Mouse (Mus musculus) cerebral cortex, adult 2 months (tissue): ENCODE data around the gene Gm20388.

ENCODE experiments used
- WGBS: fragments of 180-500 bp; shearing (Covaris S2); methylation state at CpG from one replicate; pipeline ENCODE4 v1.1.7; 2018; 5-methylcytosine and 5-hydroxymethylcytosine counted together

Gm20388 gene

DNA sequence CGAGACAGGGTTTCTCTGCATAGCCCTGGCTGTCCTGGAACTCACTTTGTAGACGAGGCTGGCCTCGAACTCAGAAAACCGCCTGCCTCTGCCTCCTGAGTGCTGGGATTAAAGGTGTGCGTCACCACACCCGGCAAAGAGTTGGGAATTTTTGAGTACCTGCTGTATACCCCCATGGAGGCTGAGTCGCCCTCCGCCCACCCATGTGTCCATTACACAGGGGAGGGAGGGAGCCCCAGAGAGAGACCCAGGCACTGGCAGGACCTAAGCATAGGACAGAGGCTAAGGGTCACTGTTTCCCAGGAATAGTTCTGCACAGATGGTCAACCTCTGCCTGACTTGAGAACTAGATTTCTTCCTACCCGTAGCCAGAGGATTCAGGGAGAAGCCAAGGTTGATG lies 596.6 kb downstream of the Gm20388 start:
- 94% methylated on average over 9 of the region's 9 CpGs for WGBS

DNA sequence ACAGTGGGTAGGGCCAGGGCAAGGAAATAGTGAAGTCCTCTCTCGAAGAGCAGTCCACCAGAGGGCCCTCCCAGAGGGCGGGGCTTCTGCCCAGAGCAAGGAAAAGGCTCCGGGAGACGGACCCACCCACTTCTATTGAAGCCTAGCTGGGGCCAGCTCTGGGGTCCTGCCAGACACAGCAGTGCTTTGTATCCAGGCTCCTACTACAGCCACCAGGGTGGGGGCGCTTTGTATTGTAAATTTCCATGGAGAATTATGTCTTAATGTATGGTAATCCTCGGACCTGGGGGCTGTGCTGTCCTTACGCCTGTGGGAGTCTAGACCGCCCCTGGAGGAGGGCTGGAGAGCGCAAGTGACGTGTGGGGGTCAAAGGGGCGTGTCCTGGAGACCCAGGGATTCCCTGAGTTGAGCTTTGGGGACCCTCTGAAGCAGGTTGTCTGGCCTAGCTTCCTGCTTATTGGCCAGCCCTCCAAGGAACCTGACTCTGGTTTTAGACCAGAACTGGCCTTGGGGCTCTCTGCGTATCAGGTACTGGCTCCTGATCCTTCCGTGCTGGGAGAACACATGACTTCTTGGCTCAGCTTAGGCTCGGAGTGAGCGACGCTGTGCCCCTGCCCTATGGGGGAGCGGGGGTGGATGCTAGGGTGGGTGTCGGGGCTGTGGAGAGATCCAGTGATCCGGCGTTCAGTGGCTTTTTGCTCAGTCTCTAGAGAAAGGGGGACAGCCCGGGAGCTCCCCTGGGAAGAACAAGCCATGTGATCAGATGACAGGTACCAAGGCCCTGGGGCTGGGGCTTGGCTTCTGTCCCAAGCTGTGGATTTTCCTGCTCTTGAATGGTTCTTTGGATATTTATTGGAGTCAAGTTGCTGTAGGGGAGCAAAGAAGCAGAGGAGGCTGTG lies 598.7 kb downstream of the Gm20388 start:
- 35% methylated on average over 21 of the region's 21 CpGs for WGBS

DNA sequence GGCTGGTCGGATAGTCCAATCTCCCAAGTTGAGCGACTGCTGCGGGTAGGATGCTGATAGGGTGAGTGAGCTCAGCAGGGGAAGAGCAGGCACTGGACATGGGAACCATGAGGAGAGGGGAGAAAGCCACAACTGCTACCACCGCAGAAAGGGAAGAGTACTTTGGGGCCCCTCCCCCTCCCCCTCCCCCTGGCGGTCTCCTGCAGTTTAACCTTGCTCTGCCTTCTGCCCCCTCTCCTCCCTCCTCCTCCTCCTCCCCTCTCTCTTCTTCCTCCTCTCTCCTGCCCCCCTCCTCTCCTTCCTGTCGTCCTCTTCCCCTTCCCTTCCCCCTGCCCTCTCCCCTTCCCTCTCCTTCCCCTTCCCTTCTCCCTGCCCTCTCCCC lies 599.4 kb downstream of the Gm20388 start:
- 31% methylated on average over 6 of the region's 6 CpGs for WGBS

DNA sequence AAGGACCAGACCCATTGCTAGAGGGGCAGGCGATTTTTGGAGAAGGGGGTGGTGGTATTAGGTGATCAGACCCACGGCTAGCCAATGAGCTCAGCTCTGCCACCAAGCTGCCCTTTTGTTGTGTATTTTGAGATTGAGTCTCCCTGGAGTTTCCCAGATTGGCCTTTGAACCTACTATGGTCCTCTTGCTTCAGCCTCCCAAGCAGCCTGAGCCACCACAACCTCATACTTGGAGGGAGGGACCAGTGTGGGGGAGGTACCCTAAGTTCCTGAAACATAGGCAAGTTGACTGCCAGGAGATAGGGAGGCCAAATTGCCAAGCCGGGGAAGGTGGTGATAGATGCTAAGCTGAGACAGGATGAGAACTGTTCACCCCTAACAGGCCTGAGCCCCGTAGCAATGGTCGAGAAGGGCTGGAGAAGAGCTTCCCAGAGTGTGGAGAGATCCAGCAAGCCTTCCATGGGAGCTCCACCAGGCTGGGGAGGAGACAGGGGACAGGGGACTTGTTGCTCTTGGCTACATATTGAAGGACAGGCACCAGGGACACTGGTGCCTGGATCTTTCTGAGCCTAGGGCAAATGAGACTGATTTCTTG lies 600.3 kb downstream of the Gm20388 start:
- 79% methylated on average over 5 of the region's 5 CpGs for WGBS

DNA sequence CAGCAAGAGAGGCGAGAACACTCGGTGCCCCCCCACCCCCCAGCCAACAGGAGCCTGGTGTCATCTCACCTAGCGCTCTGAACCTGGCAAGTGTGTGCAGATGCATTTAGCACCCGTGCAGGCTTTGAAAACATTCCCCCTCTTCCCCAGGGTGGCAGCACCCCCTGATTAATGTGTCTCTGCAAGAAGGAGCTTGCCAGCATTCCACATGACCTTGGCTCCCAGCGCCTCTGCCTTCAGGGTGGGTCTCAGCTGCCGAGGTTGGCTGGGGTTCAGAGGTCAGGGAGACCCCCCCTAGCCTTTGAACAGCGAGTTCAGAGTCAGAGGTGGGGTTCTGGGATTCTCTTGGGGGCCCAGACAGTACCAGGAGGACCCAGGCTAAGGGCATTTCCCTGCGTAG lies 601.1 kb downstream of the Gm20388 start:
- 62% methylated on average over 8 of the region's 8 CpGs for WGBS

DNA sequence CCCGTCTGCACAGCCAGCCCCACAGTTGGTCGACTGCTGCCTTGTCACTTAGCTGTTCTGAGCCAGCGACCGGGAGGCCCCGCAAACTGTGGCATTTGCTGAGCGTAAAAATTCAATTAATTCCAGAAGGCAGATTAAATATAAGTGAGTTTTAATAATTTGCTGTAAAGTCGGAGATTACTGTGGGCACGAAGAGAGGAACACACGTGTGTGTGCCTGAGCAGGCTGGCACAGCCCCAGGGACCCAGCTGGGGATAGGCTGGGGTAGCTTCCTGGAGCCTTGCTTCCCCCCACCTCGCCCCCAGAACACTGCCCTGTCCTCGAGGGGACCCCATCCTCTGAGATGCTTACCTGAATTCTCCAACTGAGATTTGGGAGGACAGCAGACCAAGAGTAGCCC lies 601.7 kb downstream of the Gm20388 start:
- 63% methylated on average over 11 of the region's 11 CpGs for WGBS

DNA sequence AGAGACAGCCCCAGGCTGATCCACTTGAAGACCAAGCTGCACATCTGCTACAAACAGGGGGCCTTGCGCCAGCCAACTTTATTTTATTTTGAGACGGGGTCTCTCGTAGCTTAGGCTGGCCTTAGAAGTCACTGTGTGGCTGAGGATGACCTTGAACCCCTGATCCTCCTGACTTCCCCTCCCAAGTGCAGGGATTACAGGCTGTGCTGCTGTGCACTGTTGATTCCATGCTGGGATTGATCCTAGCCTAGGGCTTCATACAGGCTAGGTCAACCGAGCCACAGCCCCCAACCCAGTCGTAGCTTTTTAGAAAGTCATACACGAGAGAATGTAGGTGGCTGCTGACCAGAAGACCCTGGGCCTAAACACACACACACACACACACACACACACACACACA lies 602.5 kb downstream of the Gm20388 start:
- 89% methylated on average over 6 of the region's 6 CpGs for WGBS

DNA sequence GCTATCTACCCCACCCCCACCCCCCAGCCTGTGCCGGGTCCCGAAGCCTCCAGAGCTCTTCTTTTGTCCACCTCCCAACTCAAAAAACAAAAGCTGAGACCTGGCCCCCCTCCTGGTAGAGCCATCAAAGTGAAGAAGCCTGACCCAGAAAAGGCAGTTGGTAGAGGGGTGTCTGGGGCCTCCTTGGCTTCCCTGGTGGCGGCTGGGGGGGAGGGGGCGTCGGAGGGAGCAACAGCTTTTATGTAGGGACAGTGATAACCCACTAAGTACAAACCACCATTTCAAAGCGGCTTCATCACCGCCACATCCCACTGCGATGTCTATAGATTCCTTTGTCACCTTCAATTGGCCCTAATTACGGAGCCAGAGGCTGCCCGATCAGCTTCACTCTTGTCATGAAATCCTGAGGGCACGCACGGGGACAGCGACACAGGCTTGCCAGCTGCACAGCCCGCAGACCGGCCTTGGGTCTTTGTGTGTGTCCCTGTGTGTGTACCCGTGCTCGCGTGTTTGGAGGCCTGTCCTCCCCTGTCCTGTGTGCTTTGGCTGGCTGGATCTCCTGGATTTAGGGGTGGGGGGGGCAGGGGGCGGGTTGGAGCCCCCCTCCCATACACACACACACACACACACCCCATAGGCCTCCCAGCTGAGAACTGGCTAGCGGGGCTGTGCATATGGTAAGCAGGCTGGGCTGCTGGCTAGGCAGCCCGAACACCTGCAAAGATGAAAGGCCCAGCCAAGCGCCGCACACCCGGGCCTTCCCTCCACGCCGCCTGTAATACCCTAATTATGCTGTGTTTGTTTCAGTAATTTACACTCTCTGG lies 603.2 kb downstream of the Gm20388 start:
- 67% methylated on average over 26 of the region's 26 CpGs for WGBS

DNA sequence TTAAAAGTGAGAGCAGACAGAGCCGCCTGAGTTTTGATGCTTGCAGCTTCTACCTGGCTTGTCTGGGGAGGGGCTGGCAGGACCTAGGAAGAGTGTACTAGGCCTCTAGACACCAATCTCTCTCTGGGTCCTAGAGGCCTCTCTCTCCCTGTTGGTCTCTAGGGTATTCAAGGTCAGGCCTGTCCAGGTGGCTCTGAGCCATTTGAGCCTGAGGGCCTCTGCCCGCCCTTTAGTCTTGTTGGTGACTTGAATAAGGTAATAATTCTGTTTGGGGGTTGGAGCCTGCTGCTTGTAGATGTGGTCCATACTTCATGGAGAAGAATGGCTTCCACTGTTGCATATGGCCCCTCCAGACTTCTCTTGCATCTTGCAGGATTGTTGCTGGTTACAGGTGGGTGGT lies 604.6 kb downstream of the Gm20388 start:
- 95% methylated on average over 2 of the region's 2 CpGs for WGBS

DNA sequence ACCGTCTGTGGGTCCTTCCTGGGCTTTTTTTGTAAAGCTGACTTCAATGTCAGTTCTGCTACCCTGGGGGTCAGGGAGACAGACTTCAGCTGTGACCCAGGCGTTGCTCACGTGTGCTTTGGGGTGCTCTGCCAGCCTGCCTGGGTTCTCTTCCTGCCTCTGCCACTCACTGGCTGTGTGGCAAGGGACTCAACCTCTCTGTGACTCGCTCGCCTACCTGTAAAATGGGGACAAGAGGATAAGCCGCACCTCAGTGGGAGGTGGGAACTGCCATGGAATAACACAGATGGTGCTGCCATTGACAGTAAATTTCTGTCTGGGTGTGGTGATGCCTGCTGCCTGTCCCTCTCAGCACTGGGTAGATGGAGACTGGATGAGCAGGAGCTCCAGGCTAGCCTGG lies 605.0 kb downstream of the Gm20388 start:
- WGBS = 83% methylated on average over 6 of the region's 6 CpGs

DNA sequence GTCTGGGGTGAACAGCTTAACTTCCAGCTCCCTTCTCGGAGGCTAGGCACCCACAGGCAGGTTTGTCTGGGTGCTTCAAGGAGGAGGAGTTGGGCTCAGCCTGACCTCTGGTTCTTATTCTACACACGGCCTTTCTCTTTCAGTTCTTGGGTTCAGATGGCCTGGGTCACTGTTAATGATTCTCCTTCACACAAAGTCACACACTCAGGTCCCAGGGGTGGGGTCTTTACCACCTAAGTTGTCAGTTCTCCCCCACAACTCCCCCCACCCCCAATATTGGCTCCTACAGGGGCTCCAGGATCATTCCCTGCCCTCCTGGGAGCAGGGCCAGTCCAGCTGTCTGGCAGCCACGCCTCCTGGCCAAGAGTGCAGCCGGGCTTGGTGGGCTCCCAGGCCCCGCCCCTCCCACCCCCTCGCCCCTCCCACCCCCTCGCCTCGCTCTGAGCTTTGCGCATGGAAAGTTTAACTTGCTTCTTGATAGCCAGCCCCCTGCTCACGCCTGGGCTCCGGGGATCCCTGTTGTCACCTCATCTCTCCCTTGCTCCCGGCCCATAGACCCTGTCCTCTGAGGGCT lies 605.6 kb downstream of the Gm20388 start:
- WGBS = 64% methylated on average over 12 of the region's 12 CpGs

DNA sequence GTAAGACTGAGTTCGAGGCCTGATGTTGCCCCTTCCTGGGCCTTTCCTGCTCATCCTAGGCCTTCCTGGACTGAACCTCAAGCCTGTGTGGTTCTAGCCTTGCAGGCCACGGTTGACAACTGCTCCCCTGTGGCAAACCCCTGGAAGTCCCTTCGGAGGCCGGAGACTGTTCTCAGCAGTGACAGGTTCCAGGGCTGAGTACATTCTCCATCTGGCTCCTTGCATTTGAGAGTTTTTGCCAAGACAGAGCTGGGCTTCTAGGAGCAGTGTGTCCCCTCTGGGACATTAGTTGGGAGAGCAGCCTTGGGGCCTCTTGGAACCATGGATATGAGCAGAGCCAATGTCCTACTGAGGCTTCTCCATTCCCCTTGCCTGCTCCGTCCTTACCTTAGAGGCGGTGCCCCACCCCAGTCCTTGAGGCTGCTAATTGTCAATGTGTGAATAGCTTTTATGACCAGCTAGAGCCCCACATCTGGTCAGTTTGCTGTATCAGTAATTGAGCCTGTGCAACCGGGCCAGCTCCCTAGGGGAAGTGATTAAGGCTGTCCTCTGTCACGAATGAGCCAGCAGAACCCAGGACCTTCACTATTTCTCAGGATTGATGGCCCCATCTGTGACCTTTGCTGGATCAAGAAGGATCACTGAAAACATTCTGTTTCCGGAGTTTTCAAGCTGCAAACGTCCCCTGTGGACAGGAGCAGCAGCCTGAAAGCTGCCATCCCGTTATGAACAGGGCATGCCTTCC lies 607.2 kb downstream of the Gm20388 start:
- WGBS = 75% methylated on average over 11 of the region's 11 CpGs

DNA sequence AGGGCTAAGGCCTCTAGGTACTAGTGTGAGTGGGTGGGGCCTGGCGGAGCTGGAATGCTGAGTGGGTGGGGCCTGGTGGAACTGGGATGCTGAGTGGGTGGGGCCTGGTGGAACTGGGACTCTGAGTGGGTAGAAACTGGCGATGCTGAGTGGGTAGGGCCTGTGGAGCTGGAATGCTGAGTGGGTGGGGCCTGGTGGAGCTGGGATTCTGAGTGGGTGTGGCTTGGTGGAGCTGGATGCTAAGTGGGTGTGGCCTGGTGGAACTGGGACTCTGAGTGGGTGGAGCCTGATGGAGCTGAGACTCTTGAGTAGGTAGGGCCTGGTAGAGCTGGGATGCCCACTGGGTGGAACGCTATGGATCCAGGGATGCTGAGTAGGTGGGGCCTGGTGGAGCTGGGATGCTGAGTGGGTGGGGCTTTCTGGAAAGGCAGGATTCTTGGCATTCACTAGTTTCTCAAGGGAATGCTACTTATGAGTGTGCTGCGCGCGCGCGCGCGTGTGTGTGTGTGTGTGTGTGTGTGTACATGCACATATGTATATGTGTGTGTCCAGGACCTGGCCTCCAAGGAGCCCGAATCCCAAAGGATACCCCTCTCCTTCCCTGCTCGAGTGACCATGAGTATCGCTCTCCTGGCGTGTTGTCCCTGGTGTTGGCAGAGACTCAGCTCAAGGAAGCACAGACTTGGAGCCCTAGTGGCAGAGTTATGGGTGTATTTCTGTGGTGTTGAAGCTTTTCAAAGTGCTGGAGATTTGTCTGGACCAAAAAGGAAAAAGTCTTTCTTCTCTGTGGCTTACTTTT lies 608.3 kb downstream of the Gm20388 start:
- WGBS = 52% methylated on average over 14 of the region's 14 CpGs

DNA sequence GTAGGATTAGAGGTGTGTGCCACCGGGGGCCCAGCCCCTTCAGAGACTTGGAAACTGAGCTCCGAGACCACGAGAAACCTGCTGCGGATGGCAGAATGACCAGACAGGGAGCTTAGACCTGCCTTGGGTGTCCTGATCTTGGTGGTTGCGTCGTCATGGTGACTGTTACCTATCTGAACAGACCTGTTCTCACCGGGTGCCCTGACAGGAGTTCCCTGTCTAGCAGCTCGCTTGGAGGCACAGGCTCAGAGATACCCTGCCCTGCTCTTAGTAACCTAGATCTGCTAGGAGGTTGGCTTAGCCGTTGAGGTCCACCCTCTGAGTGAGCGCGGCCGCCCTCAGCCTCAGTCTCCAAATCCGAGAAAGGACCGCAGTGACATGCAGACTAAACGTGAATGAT lies 609.6 kb downstream of the Gm20388 start:
- 86% methylated on average over 15 of the region's 15 CpGs for WGBS

DNA sequence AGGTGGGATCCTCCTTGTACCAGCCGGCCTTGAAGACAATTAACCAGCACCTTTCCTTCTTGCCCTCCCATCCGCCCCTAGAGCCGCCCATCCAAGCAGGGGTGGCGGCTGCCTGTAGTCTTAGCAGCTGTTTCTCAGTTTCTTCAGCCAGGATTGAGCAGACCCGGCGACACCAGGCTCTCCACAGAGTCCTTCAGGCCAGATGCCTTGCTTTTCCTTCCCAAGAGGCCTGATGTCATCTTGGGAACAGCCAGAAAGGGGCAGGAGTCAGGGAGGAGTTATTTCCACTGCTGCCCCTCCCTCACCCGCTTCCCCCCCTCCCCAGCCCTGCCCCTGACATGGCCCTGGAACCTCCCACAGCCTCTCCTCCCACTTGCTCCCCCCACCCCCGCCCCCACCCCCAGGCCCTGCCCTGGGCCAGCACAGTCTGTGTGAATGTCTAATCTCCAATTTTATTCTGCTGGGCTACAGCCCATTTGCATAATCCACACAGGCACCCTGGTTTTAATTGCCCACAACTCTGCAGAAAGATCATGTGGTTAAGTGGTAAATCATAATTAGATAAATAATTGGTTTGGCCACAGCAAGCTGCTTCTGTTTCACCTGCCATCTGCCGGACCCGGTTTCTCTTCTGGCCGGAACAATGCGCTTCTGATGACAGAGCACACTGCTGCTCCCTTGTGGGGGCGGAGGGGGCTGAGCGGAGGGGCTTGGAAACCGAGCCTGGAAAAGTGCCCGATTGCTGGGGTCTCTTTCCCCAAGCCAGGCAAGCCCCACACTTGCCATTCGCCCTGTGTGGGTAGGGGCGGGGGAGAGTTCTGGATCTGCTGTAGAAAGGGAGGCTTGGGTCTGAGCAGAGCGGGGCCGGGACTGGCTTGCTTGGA lies 610.3 kb downstream of the Gm20388 start:
- WGBS = 38% methylated on average over 20 of the region's 20 CpGs

DNA sequence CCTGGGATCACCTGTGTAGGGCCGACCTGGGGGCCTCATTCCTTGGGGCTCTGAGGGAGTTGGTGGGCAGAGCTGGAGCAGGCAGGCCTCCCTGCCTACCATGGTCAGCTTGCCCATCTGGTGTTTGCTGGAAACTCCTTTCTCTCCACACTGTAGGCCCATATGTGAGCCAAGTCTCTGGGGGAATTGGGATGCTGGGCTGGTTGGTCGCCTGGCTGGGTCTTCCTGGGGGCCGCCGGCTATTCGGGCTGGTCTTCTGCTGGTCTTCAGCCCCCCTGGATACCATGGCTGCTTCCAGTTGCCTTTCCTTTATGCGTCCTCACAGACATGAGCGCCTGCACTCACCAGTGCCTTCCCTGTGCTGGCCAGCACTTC lies 610.9 kb downstream of the Gm20388 start:
- WGBS = 56% methylated on average over 7 of the region's 7 CpGs

DNA sequence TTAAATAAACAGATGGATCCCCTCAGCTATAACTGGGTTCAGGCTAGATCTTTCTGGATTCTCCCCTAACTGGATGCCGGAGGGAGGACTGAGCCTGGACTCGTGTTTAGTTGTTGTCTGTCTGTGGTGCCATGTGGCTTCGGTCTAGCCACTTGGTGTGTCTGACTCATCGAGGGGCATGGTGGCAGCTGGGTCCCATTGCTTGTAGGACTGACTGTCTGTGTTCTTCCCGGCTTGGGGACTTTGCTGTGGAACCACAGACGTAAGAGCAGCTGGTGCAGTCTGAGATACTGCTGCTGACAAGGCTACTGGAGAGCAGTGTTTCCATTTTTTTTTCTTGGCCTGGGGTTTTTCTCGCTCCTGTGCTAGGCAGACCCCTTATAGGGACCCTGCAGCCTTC lies 613.0 kb downstream of the Gm20388 start:
- 58% methylated on average over 7 of the region's 7 CpGs for WGBS

DNA sequence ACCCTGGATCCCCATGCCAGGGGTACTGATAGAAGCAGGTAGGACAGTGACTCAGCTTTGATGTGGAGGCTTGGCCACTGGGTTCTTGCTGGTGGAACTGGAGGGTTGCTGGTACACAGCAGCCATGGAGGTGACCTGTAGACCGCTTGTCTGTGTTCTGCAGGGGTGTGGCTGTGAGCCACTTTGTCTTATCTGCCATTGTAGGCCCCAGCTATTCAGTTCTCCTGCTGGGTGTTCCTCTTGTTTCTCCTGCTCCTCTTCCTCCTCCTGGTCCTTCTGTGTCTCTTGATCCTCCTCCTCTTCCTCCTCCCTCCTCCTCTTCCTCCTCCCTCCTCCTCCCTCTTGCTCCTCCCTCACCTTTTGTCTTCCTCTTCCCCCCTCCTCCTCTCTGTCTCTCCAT lies 614.5 kb downstream of the Gm20388 start:
- 85% methylated on average over 1 of the region's 1 CpGs for WGBS

DNA sequence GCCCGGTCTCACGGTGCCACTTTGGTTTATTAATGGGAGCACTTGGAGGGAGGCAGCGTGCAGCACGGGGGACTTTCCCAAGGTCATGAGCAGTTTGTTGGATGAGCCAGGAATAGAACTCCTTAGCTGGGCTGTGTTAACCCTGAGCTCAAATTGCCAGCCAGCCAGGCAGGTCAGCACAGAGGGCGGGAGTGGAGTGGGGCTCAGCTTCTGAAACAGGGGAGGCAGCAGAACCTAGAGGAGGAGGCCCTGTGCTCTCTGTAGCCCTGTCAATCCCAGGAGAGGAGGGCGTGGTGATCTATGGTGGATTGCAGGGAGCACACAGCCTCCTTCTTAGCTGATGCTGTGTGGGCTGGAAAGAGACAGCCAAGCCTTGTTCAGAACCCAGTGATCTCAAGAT lies 615.2 kb downstream of the Gm20388 start:
- 53% methylated on average over 6 of the region's 6 CpGs for WGBS

DNA sequence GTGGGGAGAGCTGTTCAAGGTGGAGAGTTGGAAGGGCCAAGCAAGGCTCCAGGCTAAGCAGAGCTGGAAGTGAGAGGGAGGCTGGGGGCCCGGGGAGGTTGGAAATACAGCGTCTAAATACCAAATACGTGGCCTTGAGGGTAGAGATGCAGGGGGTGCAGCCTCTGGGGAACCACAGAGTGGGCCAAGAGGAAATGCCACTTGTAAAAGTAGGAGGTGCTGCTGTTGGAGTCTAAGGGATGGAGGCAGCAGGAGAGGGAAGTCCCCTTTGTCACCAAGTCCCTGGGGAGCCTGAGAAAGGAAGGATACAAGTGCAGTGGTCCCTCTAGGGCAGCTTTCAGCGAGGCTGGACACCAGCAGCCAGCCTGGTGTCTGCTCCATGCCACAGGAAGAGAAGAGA lies 615.9 kb downstream of the Gm20388 start:
- WGBS = 63% methylated on average over 4 of the region's 4 CpGs
